Comparison of ENCODE assay signal across 20 mouse cellular contexts in the genomic region with DNA sequence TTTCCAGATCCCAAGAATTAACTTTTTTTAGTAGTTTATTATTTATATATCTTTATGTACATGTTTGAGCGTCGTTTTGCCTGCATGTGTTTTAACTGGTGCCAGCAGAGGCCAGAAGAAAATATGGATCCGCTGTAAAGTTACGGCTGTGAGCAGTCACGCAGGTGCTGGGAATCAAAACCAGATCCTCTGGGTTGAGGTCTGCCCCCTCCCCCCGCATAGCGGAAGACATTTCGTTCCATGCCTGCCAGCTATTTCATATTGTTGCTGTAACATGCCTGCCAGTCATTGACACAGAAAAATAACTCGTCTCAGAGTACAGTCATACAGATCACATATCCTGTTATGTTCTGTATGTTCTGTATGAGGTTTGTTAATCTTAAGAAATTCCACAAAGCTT.
"Had no signal": no experiment of that assay in that cellular context is flagged by ENCODE, and none has a peak within 500 bp of the region (broad histone marks: within the 10 kb centered on the region; RNA-seq: fewer than 3 reads in every experiment).

No protein-coding gene starts in this region.

- H3K27ac ChIP-seq: lung, embryonic 15.5 days; macrophage; midbrain, embryonic 12.5 days; neural tube, embryonic 12.5 days had no signal

- H3K27me3 ChIP-seq: lung, embryonic 15.5 days; midbrain, embryonic 12.5 days; neural tube, embryonic 12.5 days had no signal

- H3K9me3 ChIP-seq: lung, embryonic 15.5 days; megakaryocyte, embryonic 14.5 days; midbrain, embryonic 12.5 days; neural tube, embryonic 12.5 days had no signal

- DNase-seq: liver, postnatal 0 days; lung, adult 2 months; lung, postnatal 14 days; lung, postnatal 36 days; midbrain, embryonic 14.5 days; retina, postnatal 1 day; right cerebral cortex, adult 18-20 months; right cerebral cortex, postnatal 25 days; right cerebral cortex, postnatal 4 days; spleen, adult 18-20 months; thymus, adult 18-20 months; thymus, postnatal 25 days; thymus, postnatal 4 days had no signal

- H3K36me3 ChIP-seq: lung, embryonic 15.5 days; midbrain, embryonic 12.5 days; neural tube, embryonic 12.5 days had no signal

- ATAC-seq: liver, postnatal 0 days; lung, postnatal 0 days; midbrain, embryonic 16.5 days had no signal

- H3K4me2 ChIP-seq: lung, embryonic 15.5 days; midbrain, embryonic 12.5 days; neural tube, embryonic 12.5 days had no signal

- H3K9ac ChIP-seq: liver, postnatal 0 days; lung, embryonic 15.5 days; midbrain, embryonic 12.5 days; neural tube, embryonic 12.5 days had no signal

- H3K4me3 ChIP-seq: lung, embryonic 15.5 days; megakaryocyte, embryonic 14.5 days; midbrain, embryonic 12.5 days; neural tube, embryonic 12.5 days had no signal
